Mouse (Mus musculus) E14TG2a.4 (cell line): ENCODE data around the gene Hexim2.

ENCODE experiments used
- CTCF ChIP-seq: conservative IDR thresholded peaks from 2 replicates; pipeline ENCODE4 v1.5.1; 2014; ENCODE audit warnings: low read length
- NANOG ChIP-seq: IDR thresholded peaks from 2 replicates; pipeline ENCODE4 v1.6.1; 2014; ENCODE audit warnings: borderline replicate concordance, low read length, mixed read lengths
- POU5F1 ChIP-seq: IDR thresholded peaks from 2 replicates; pipeline ENCODE4 v1.6.1; 2014; ENCODE audit warnings: low read length, borderline replicate concordance

DNA sequence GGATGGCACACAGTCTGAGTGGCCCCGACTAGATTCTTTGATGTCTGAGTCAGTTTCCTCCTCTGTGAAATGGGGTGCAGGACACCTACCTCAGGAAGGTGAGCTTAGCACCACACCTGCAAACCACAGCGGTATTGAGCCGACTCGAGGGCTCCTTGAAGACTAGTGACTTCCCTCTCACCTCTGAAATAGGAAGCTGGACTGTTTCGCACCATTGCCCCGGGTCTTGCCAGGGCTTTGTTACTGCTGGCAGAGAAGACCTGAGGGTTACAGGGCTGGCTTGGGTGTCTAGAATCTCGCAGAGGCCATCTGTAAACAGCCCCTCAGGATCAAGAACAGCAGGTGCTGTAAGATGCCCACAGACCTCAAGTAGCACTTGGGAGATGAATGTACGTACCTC, 31.9 kb upstream of the Hexim2 start:
- TF ChIP-seq CTCF, result no peak
- TF ChIP-seq POU5F1, result no peak
- TF ChIP-seq NANOG, result no peak
